In the genomic region with DNA sequence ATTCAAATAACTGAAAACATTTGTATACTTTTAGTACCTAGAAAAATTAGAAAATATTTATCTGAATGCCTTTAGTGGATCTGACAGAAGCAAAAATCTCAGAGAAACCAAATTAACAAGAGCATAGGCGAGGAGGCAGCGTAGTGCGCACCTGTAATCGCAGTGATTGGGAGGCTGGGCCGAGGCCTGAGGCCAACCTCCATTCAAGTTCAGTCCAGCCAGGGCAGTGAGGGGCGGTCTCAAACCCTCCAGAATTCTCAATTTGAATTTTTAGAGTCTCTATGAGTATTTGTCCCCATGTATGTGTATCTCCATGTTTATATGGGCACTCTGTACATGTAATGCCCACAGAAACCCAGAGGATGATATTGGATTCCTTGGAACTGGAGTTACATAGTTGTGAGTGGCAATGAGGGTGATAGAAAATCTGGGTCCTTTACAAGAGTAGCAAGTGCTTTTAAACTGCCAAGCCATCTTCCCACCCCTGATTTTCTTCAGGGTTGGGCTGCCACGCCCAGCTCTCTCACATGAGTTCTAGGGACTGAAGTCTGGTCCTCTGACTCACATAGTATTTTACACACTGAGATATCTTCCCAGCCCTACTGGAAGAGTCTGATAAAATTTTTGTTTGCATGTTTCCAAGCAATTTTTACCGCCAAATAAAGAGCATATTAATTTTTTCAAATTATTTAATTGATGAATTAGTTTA, we compare ENCODE assay signal across 22 mouse cellular contexts. TPM values are rescaled to one million over a fixed set of nuclear protein-coding genes. Genes with fewer than 3 reads are reported as not detected.
DNase-seq lines count a peak whose midpoint lies in the region; ATAC-seq and TF ChIP-seq lines count a peak whose summit lies in the region.
"Had no signal": no experiment of that assay in that cellular context is flagged by ENCODE, and none has a peak within 500 bp of the region (broad histone marks: within the 10 kb centered on the region; RNA-seq: fewer than 3 reads in every experiment).

No protein-coding gene starts in this region.

- H3K36me3 ChIP-seq in intestine, embryonic 15.5 days: peaks cover 8% of the 10 kb centered on the region; the same call in 1 of the 2 replicates
- peaks cover 23% of the 10 kb centered on the region for H3K36me3 ChIP-seq in intestine, postnatal 0 days (ENCODE audit: control insufficient read depth, insufficient read depth)

- 91% methylated on average over 8 of the region's 8 CpGs for WGBS in intestine, embryonic 15.5 days
- 87% methylated on average over 8 of the region's 8 CpGs for WGBS in intestine, postnatal 0 days

- peak; percentile 76 for ATAC-seq in intestine, embryonic 15.5 days
- no peak for ATAC-seq in intestine, postnatal 0 days
- ATAC-seq: activated CD4-positive, CD25-positive, alpha-beta regulatory T cell, adult 4 months; forebrain, embryonic 13.5 days; forebrain, embryonic 15.5 days; Patski had no signal

- no peak overlapping the region for H3K27ac ChIP-seq in intestine, embryonic 15.5 days
- H3K27ac ChIP-seq in intestine, postnatal 0 days (ENCODE audit: low read depth, low read length): no peak overlapping the region
- H3K27ac ChIP-seq: embryonic facial prominence, embryonic 10.5 days; embryonic facial prominence, embryonic 12.5 days; forebrain, embryonic 13.5 days; forebrain, embryonic 15.5 days had no signal

- H3K4me3 ChIP-seq in intestine, embryonic 15.5 days (replicated peaks): no peak overlapping the region
- H3K4me3 ChIP-seq in intestine, postnatal 0 days (ENCODE audit: low read depth, low read length): no peak overlapping the region
- H3K4me3 ChIP-seq: embryonic facial prominence, embryonic 10.5 days; embryonic facial prominence, embryonic 12.5 days; forebrain, embryonic 13.5 days; forebrain, embryonic 15.5 days had no signal

- H3K9me3 ChIP-seq in intestine, embryonic 15.5 days: no peaks in the 10 kb centered on the region
- H3K9me3 ChIP-seq in intestine, postnatal 0 days (ENCODE audit: control insufficient read depth): no peaks in the 10 kb centered on the region
- H3K9me3 ChIP-seq: embryonic facial prominence, embryonic 10.5 days; embryonic facial prominence, embryonic 12.5 days; forebrain, embryonic 13.5 days; forebrain, embryonic 15.5 days had no signal

- no peaks in the 10 kb centered on the region for H3K27me3 ChIP-seq in intestine, embryonic 15.5 days (replicated peaks)
- no peaks in the 10 kb centered on the region for H3K27me3 ChIP-seq in intestine, postnatal 0 days (replicated peaks; ENCODE audit: control insufficient read depth, insufficient read depth, low read length)
- H3K27me3 ChIP-seq: embryonic facial prominence, embryonic 12.5 days; forebrain, embryonic 13.5 days; forebrain, embryonic 15.5 days; Patski had no signal

- no peak overlapping the region for H3K4me2 ChIP-seq in intestine, embryonic 15.5 days (replicated peaks)
- H3K4me2 ChIP-seq in intestine, postnatal 0 days (replicated peaks; ENCODE audit: low read depth): no peak overlapping the region
- H3K4me2 ChIP-seq: embryonic facial prominence, embryonic 12.5 days; forebrain, embryonic 13.5 days; forebrain, embryonic 15.5 days had no signal

- TF ChIP-seq CTCF in intestine, postnatal 0 days (IDR thresholded peaks at IDR 0.05; ENCODE audit: low read depth): no peak

- 0 out of 2 replicates have a peak, but pooled peaks cover 2% of the 10 kb centered on the region for H3K4me1 ChIP-seq in intestine, embryonic 15.5 days (replicated peaks)
- no peaks in the 10 kb centered on the region for H3K4me1 ChIP-seq in intestine, postnatal 0 days (replicated peaks; ENCODE audit: control insufficient read depth, insufficient read depth, low read length)
- H3K4me1 ChIP-seq: forebrain, embryonic 15.5 days had no signal

- DNase-seq in 3T3-L1 (ENCODE audit: low read depth, low spot score) (peak; percentile 51), R1 (ENCODE audit: low read depth, low spot score) (peak; percentile 44)
- peak; percentile 27 for DNase-seq in c-Kit-positive CD71-positive TER-119-positive erythroid progenitor cells, embryonic 14.5 days (ENCODE audit: low spot score)
- DNase-seq in neural tube, embryonic 10.5 days (ENCODE audit: extremely low spot score, low spot score): no peak
- DNase-seq in left cerebral cortex, adult 8-10 months (ENCODE audit: low spot score in 2 of 2): no peak
- DNase-seq in adrenal gland, postnatal 14 days: no peak
- DNase-seq: adrenal gland, adult 8-10 months; adrenal gland, postnatal 25 days; cerebellum, adult 11-12 months; cerebellum, adult 2 months; cerebellum, adult 9-10 months had no signal

- H3K9ac ChIP-seq in intestine, embryonic 15.5 days: no peak overlapping the region
- no peak overlapping the region for H3K9ac ChIP-seq in intestine, postnatal 0 days (ENCODE audit: low read depth, low read length)
- H3K9ac ChIP-seq: embryonic facial prominence, embryonic 12.5 days; forebrain, embryonic 13.5 days; forebrain, embryonic 15.5 days had no signal

RNA-seq across cellular contexts. Expression of gene Rnf7, which starts 8.1 kb away (rescaled TPM):
- 169 and 183 TPM in 2 replicates for polyA plus RNA-seq in intestine, embryonic 15.5 days (2015; fragmentation: Nextera tagmentation; extraction: Ambion mirVana)
- polyA plus RNA-seq in intestine, postnatal 0 days (2015; fragmentation: Nextera tagmentation; extraction: Ambion mirVana): 141 and 143 TPM in 2 replicates
- 10 to 100 TPM; 53.5 to 66.5 (median 53.8) TPM for total RNA-seq in left cerebral cortex, adult 8-10 months (2022)
- total RNA-seq in adrenal gland, postnatal 14 days (2021): 72.4 and 75.7 TPM in 2 replicates

RNA-seq across cellular contexts. Expression of gene Gm28729, which starts 54.6 kb away (rescaled TPM):
- not detected in 2 replicates for polyA plus RNA-seq in intestine, embryonic 15.5 days (2015; fragmentation: Nextera tagmentation; extraction: Ambion mirVana)
- not detected in 2 replicates for polyA plus RNA-seq in intestine, postnatal 0 days (2015; fragmentation: Nextera tagmentation; extraction: Ambion mirVana)
- total RNA-seq in left cerebral cortex, adult 8-10 months (2022): under 1 TPM in 3 of 4 experiments, not detected in 1; 0.37 to 0.65 (median 0.39) TPM
- total RNA-seq in adrenal gland, postnatal 14 days (2021): not detected in 2 replicates
- total RNA-seq: adrenal gland, postnatal 25 days; adrenal gland, postnatal 4 days had no signal
- polyA plus RNA-seq: activated CD4-positive, CD25-positive, alpha-beta regulatory T cell, adult 4 months; C2C12; embryonic facial prominence, embryonic 10.5 days; embryonic facial prominence, embryonic 12.5 days; forebrain, embryonic 11.5 days; Patski had no signal

Comparison
In these comparisons a context has a peak if more than half of its experiments do, and no peak if none do; other contexts are left out.
1. DNase-seq: peak in 3T3-L1 (single experiment), R1 (single experiment) and c-Kit-positive CD71-positive TER-119-positive erythroid progenitor cells, embryonic 14.5 days (single experiment); none in neural tube, embryonic 10.5 days (single experiment), left cerebral cortex, adult 8-10 months (0 of 2) and adrenal gland, postnatal 14 days (single experiment).